Mouse (Mus musculus): ENCODE measurements around the gene Pde2a.

GRCm38 (mm10) chr7:101385331-101385733, 36.2 kb upstream of the Pde2a start:
- no peak for TF ChIP-seq POLR2A (IDR thresholded peaks at IDR 0.05; ENCODE audit: borderline replicate concordance, control insufficient read depth, low read depth, low read length)
- TF ChIP-seq CTCF (IDR thresholded peaks at IDR 0.05; ENCODE audit: control insufficient read depth, insufficient read depth, low read length): no peak
